Mouse (Mus musculus) neural tube, embryonic 11.5 days (tissue): Measurements from ENCODE around the gene Nnat. TPM values are rescaled to one million over a fixed set of nuclear protein-coding genes. Genes with fewer than 3 reads are reported as not detected.

Experiments
- ATAC-seq: fragments of 200-750 bp; cut with Nextera tagmentation; 2 replicates; pipeline ENCODE4 v1.8.0; 2017; ENCODE audit warnings: moderate number of reproducible peaks, mild to moderate bottlenecking, moderate TSS enrichment, moderate library complexity; ENCODE audit not compliant: insufficient read depth, low FRiP score, low TSS enrichment
- DNase-seq: peaks from one replicate; pipeline ENCODE4 v3.0.0-alpha.2; 2015; ENCODE audit warnings: low spot score
- H3K27ac ChIP-seq: fragments of 300-500 bp; sonication (generic); 2 replicates; pipeline ENCODE4 v1.5.1; 2014; ENCODE audit warnings: low read depth, mild to moderate bottlenecking, low read length
- H3K27me3 ChIP-seq: fragments of 300-500 bp; sonication (generic); 2 replicates; pipeline ENCODE4 v1.6.1; 2014; ENCODE audit warnings: mild to moderate bottlenecking, low read length, mixed read lengths; ENCODE audit not compliant: control insufficient read depth, insufficient read depth
- H3K36me3 ChIP-seq: fragments of 300-500 bp; sonication (generic); 2 replicates; pipeline ENCODE4 v1.6.1; 2014; ENCODE audit warnings: mild to moderate bottlenecking, low read length, moderate library complexity, mixed read lengths; ENCODE audit not compliant: control insufficient read depth, insufficient read depth
- H3K4me1 ChIP-seq: fragments of 300-500 bp; sonication (generic); 2 replicates; pipeline ENCODE4 v1.6.1; 2014; ENCODE audit warnings: low read length, mixed read lengths; ENCODE audit not compliant: control insufficient read depth, insufficient read depth
- H3K4me2 ChIP-seq: fragments of 300-500 bp; sonication (generic); 2 replicates; pipeline ENCODE4 v1.6.1; 2014; ENCODE audit warnings: low read depth, mild to moderate bottlenecking, moderate library complexity
- H3K4me3 ChIP-seq: fragments of 300-500 bp; sonication (generic); 2 replicates; pipeline ENCODE4 v1.5.1; 2014; ENCODE audit warnings: low read depth, low read length
- H3K9ac ChIP-seq: fragments of 300-500 bp; sonication (generic); 2 replicates; pipeline ENCODE4 v1.6.1; 2014; ENCODE audit warnings: mild to moderate bottlenecking, low read length
- H3K9me3 ChIP-seq: fragments of 300-500 bp; sonication (generic); 2 replicates; pipeline ENCODE4 v1.6.1; 2016; ENCODE audit warnings: low read length; ENCODE audit not compliant: control insufficient read depth
- WGBS: fragments of 180-500 bp; shearing (Covaris S2); extraction: QIAGEN DNeasy Blood & Tissue Kit; methylation state at CpG from one replicate; pipeline ENCODE4 v1.1.7; 2014; 5-methylcytosine and 5-hydroxymethylcytosine counted together
- microRNA-seq: library from miRNA; unstranded; fragments of <30 nt; microRNA quantifications from one replicate; pipeline ENCODE4, GENCODE M21; 2016
- polyA plus RNA-seq: library from polyadenylated mRNA; unstranded; fragments of >200 nt; fragmentation: Nextera tagmentation; extraction: Ambion mirVana; gene quantifications from 2 replicates; pipeline ENCODE4 v1.2.1, GENCODE M21; 2014

Gene Nnat
- polyA plus RNA-seq, 1 experiment from 2014 or later = 1,357 TPM

DNA sequence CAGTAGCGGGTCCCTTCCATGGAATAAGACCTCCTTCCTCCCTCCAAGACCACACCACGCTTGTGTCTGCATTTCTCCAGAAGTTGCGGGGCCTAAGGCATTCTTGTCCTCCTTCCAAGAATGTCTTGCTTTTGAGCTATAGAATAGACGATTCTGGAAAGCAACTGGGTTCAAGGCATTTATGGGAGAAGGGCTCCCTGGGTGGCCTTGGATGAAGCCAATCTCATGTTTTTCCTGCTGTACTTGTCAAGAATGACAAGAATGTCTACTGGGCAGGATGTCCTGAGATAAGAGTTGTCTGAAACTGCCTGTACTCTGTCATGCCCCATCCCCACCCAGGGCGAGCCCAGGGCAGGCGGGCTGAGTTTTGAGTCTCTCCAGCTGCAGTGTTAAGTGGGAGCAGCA lies 41.6 kb downstream of the Nnat start:
- Histone ChIP-seq H3K27ac (no peak overlapping the region), H3K36me3 (no peaks in the 10 kb centered on the region), H3K4me1 (no peaks in the 10 kb centered on the region), H3K27me3 (no peaks in the 10 kb centered on the region), H3K4me2 (no peak overlapping the region), H3K4me3 (no peak overlapping the region), H3K9me3 (no peaks in the 10 kb centered on the region), H3K9ac (no peak overlapping the region)
- DNase-seq (no peak), ATAC-seq (no peak)
- 80% methylated on average over 6 of the region's 6 CpGs for WGBS

DNA sequence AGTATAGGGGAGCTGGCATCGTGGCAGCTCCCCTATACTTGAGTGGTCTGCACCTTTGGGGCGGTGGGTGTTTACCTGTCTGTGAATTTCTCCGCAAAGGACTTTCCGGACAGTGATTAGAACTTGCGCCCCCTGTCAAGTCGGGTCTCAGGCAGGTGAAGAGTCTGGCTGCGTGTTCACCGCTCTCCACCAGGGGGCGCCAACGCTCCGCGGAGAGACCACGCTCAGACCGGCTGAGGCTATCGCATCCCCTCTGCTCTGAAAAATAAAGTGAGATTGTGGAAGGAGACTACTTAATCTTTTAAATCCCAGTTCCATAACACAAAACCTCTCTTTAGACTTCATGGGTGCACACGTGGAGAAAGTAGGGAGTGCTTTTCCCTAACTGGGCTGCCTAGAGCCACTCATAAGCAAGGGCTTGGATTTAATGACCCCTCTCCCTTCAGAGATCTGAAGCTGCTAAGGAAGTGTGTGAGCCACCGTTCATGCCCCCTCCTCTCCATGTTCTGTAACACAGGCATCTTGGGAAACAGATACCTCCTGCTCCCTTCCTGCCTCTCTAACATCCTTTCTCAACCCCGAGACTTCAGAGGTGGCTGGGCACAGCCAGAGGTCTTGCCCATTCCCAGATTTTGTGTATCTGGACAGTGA lies 45.3 kb downstream of the Nnat start:
- Histone ChIP-seq H3K27me3 (no peaks in the 10 kb centered on the region), H3K9ac (no peak overlapping the region), H3K9me3 (no peaks in the 10 kb centered on the region), H3K4me3 (no peak overlapping the region), H3K27ac (no peak overlapping the region), H3K4me1 (no peaks in the 10 kb centered on the region), H3K36me3 (no peaks in the 10 kb centered on the region), H3K4me2 (no peak overlapping the region)
- WGBS = 8% methylated on average over 18 of the region's 18 CpGs
- peak; percentile 87 for DNase-seq
- ATAC-seq = no peak

DNA sequence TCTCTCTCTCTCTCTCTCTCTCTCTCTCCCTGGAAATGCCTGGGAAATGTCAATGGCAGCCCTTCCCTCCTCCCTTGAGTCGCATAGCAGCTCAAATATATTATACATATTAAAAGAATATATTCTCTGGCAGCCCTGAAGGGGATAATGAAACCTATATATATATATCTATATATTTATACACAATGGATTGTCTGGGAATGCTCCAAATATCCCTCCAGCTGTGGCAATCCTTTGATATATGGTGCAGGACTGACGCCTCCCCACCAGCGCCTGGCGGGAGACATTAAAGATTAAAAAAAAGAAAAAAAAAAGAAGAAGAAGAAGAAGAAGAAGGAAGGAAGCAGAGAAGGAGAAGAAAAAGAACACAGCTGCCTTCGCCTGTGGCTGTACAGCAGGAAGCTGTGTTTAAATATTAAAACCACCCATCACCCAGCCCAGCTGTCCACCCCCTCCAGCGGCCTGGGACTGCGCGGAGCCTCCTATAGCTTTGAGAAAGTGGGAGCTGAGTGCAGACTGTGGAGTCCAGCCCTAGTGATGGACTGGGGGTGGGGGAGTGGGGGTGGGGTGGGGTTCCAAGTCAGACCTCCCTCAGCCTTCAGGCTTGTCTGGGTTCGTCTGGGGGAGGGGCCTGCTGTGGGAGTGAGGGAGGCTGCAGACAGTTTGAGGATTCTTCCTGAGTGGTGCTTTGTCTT lies 47.8 kb downstream of the Nnat start:
- DNase-seq = peak; percentile 37
- H3K27me3 ChIP-seq = no peaks in the 10 kb centered on the region
- H3K27ac ChIP-seq = no peak overlapping the region
- WGBS = 53% methylated on average over 9 of the region's 9 CpGs
- no peak for ATAC-seq
- no peaks in the 10 kb centered on the region for H3K9me3 ChIP-seq
- H3K9ac ChIP-seq = no peak overlapping the region
- no peaks in the 10 kb centered on the region for H3K36me3 ChIP-seq
- no peak overlapping the region for H3K4me3 ChIP-seq
- H3K4me1 ChIP-seq = no peaks in the 10 kb centered on the region
- H3K4me2 ChIP-seq = no peak overlapping the region

DNA sequence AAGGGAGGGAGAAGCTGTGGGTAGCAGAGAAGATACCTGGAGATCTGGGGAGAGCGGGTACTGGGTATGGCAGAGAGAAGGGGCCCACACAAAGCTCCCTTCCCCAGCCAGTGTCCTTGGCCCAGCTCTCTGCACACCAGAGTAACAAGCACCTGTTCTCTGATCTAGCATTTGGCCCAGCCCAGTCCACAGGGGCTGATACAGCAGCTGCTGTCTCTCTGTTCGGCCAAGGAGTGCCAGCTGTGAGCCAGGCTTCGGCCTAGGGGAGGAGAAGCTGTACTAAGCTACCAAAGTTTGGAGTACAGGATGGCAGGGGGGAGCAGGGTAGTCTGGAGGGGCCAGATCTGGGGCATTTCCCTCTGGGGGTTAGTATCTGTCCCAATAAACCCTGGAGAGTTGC lies 51.9 kb downstream of the Nnat start:
- no peak overlapping the region for H3K4me2 ChIP-seq
- peaks cover 2% of the 10 kb centered on the region; the same call in 1 of the 2 replicates for H3K4me1 ChIP-seq
- no peak overlapping the region for H3K27ac ChIP-seq
- 84% methylated on average over 3 of the region's 3 CpGs for WGBS
- ATAC-seq = no peak
- no peak for DNase-seq
- H3K9ac ChIP-seq = no peak overlapping the region
- no peaks in the 10 kb centered on the region for H3K27me3 ChIP-seq
- H3K9me3 ChIP-seq = no peaks in the 10 kb centered on the region
- no peaks in the 10 kb centered on the region for H3K36me3 ChIP-seq
- no peak overlapping the region for H3K4me3 ChIP-seq

Small RNA genes within 50 kb of the gene (microRNA-seq; reads per million reads assigned to microRNA genes)
- gene Gm23134 = 3.4 reads per million, percentile 6 among the genes with 10 or more reads in this experiment

Other genes starting within 250 kb of the Nnat start
- not detected in 2 replicates for gene Ghrh, start 212.6 kb upstream of the Nnat start, polyA plus RNA-seq
- 34.9 and 36.8 TPM in 2 replicates for gene Manbal, start 192.5 kb upstream of the Nnat start, polyA plus RNA-seq
- gene Src, start 141.6 kb upstream of the Nnat start, polyA plus RNA-seq = 15.1 and 17.8 TPM in 2 replicates
- gene Blcap, start 11.2 kb downstream of the Nnat start, polyA plus RNA-seq = 99.5 and 105 TPM in 2 replicates
- 96.5 and 106 TPM in 2 replicates for gene Ctnnbl1, start 177.3 kb downstream of the Nnat start, polyA plus RNA-seq